Mouse (Mus musculus): ENCODE measurements around the gene Ifitm10. TPM values are rescaled to one million over a fixed set of nuclear protein-coding genes. Genes with fewer than 3 reads are reported as not detected.
"Not testable (repeated sequence)": the region's sequence is repeated elsewhere in the genome, so short reads cannot be mapped to it uniquely, and the experiment has no call there.

The Ifitm10 gene
- polyA plus RNA-seq, 1 experiment from 2014 or later = 9.5 TPM

- no peaks in the 10 kb centered on the region for H3K4me1 ChIP-seq
- WGBS = 66% methylated on average over 3 of the region's 3 CpGs
Observed at GRCm38 (mm10) chr7:142328507-142328906, 45.0 kb downstream of the Ifitm10 start.

GRCm38 (mm10) chr7:142326714-142327445, 46.7 kb downstream of the Ifitm10 start:
- Histone ChIP-seq H3K4me1 (no peaks in the 10 kb centered on the region), H3K9me3 (no peaks in the 10 kb centered on the region), H3K27me3 (replicated peaks) (no peaks in the 10 kb centered on the region), H3K36me3 (replicated peaks) (no peaks in the 10 kb centered on the region), H3K4me3 (no peak overlapping the region), H3K4me2 (no peak overlapping the region), H3K27ac (no peak overlapping the region), H3K9ac (no peak overlapping the region)
- 71% methylated on average over 9 of the region's 9 CpGs for WGBS
- ATAC-seq (replicated peaks) = no peak

More at GRCm38 (mm10) chr7:142328507-142328906, 45.0 kb downstream of the Ifitm10 start:
- Histone ChIP-seq H3K9ac (no peak overlapping the region), H3K4me3 (no peak overlapping the region), H3K9me3 (no peaks in the 10 kb centered on the region), H3K4me2 (no peak overlapping the region), H3K27ac (no peak overlapping the region), H3K27me3 (replicated peaks) (no peaks in the 10 kb centered on the region), H3K36me3 (replicated peaks) (no peaks in the 10 kb centered on the region)
- ATAC-seq (replicated peaks) = no peak

- no peak for ATAC-seq (replicated peaks)
- 87% methylated on average over 12 of the region's 12 CpGs for WGBS
- no peak overlapping the region for H3K4me3 ChIP-seq
Observed at GRCm38 (mm10) chr7:142323396-142324117, 50.0 kb downstream of the Ifitm10 start.

GRCm38 (mm10) chr7:142322641-142323040, 50.9 kb downstream of the Ifitm10 start:
- Histone ChIP-seq H3K4me3 (no peak overlapping the region), H3K4me2 (no peak overlapping the region), H3K4me1 (no peaks in the 10 kb centered on the region), H3K9ac (no peak overlapping the region), H3K36me3 (replicated peaks) (no peaks in the 10 kb centered on the region), H3K27me3 (replicated peaks) (no peaks in the 10 kb centered on the region), H3K27ac (no peak overlapping the region), H3K9me3 (no peaks in the 10 kb centered on the region)
- no peak for ATAC-seq (replicated peaks)
- 93% methylated on average over 6 of the region's 6 CpGs for WGBS

More at GRCm38 (mm10) chr7:142323396-142324117, 50.0 kb downstream of the Ifitm10 start:
- no peaks in the 10 kb centered on the region for H3K36me3 ChIP-seq (replicated peaks)
- no peak overlapping the region for H3K4me2 ChIP-seq
- H3K9ac ChIP-seq = no peak overlapping the region
- no peaks in the 10 kb centered on the region for H3K27me3 ChIP-seq (replicated peaks)
- no peaks in the 10 kb centered on the region for H3K9me3 ChIP-seq
- H3K4me1 ChIP-seq = no peaks in the 10 kb centered on the region
- no peak overlapping the region for H3K27ac ChIP-seq

GRCm38 (mm10) chr7:142321637-142322306, 51.8 kb downstream of the Ifitm10 start:
- H3K36me3 ChIP-seq (replicated peaks); H3K4me2 ChIP-seq; H3K9me3 ChIP-seq; H3K9ac ChIP-seq; H3K4me3 ChIP-seq; H3K27me3 ChIP-seq (replicated peaks); ATAC-seq (replicated peaks); H3K4me1 ChIP-seq; H3K27ac ChIP-seq: not testable (repeated sequence)
- 66% methylated on average over 5 of the region's 10 CpGs for WGBS

GRCm38 (mm10) chr7:142320906-142321305, 52.6 kb downstream of the Ifitm10 start:
- no peaks in the 10 kb centered on the region for H3K4me1 ChIP-seq
- H3K4me2 ChIP-seq = no peak overlapping the region
- H3K9me3 ChIP-seq = no peaks in the 10 kb centered on the region
- no peak overlapping the region for H3K4me3 ChIP-seq
- no peak overlapping the region for H3K9ac ChIP-seq
- no peak overlapping the region for H3K27ac ChIP-seq
- no peaks in the 10 kb centered on the region for H3K27me3 ChIP-seq (replicated peaks)
- no peaks in the 10 kb centered on the region for H3K36me3 ChIP-seq (replicated peaks)
- ATAC-seq (replicated peaks) = no peak
- 38% methylated on average over 2 of the region's 2 CpGs for WGBS

- Histone ChIP-seq H3K9me3 (no peaks in the 10 kb centered on the region), H3K27me3 (replicated peaks) (no peaks in the 10 kb centered on the region), H3K4me1 (peaks cover 5% of the 10 kb centered on the region; the same call in 1 of the 2 replicates), H3K36me3 (replicated peaks) (no peaks in the 10 kb centered on the region), H3K4me3 (no peak overlapping the region), H3K27ac (no peak overlapping the region), H3K9ac (no peak overlapping the region), H3K4me2 (no peak overlapping the region)
- ATAC-seq (replicated peaks) = no peak
- WGBS = 74% methylated on average over 11 of the region's 11 CpGs
Observed at GRCm38 (mm10) chr7:142319124-142319523, 54.4 kb downstream of the Ifitm10 start.

GRCm38 (mm10) chr7:142317216-142317615, 56.3 kb downstream of the Ifitm10 start:
- no peak overlapping the region for H3K4me3 ChIP-seq
- H3K27ac ChIP-seq = no peak overlapping the region
- WGBS = 86% methylated on average over 5 of the region's 5 CpGs
- peaks cover 5% of the 10 kb centered on the region; the same call in 1 of the 2 replicates for H3K4me1 ChIP-seq
- ATAC-seq (replicated peaks) = no peak
- H3K27me3 ChIP-seq (replicated peaks) = no peaks in the 10 kb centered on the region
- H3K9ac ChIP-seq = no peak overlapping the region
- no peaks in the 10 kb centered on the region for H3K36me3 ChIP-seq (replicated peaks)
- H3K4me2 ChIP-seq = no peak overlapping the region
- H3K9me3 ChIP-seq = no peaks in the 10 kb centered on the region

- ATAC-seq (replicated peaks) = peak; percentile 67; the same call in 1 of the 2 replicates
- Histone ChIP-seq H3K27ac (no peak overlapping the region), H3K27me3 (replicated peaks) (no peaks in the 10 kb centered on the region), H3K4me1 (peaks cover 5% of the 10 kb centered on the region; the same call in 1 of the 2 replicates), H3K9ac (no peak overlapping the region), H3K9me3 (no peaks in the 10 kb centered on the region), H3K36me3 (replicated peaks) (no peaks in the 10 kb centered on the region), H3K4me3 (no peak overlapping the region), H3K4me2 (no peak overlapping the region)
- 42% methylated on average over 6 of the region's 6 CpGs for WGBS
Observed at GRCm38 (mm10) chr7:142316558-142316957, 57.0 kb downstream of the Ifitm10 start.

- Histone ChIP-seq H3K4me1 (peaks cover 5% of the 10 kb centered on the region; the same call in 1 of the 2 replicates), H3K4me3 (no peak overlapping the region), H3K4me2 (no peak overlapping the region), H3K27me3 (replicated peaks) (no peaks in the 10 kb centered on the region), H3K9me3 (no peaks in the 10 kb centered on the region), H3K36me3 (replicated peaks) (no peaks in the 10 kb centered on the region), H3K9ac (no peak overlapping the region), H3K27ac (no peak overlapping the region)
- WGBS = 34% methylated on average over 5 of the region's 5 CpGs
- no peak for ATAC-seq (replicated peaks)
Observed at GRCm38 (mm10) chr7:142314600-142315285, 58.8 kb downstream of the Ifitm10 start.

- 88% methylated on average over 1 of the region's 1 CpGs for whole genome bisulfite sequencing
- not testable (repeated sequence) for ATAC-seq (replicated peaks); H3K4me1 ChIP-seq; H3K27me3 ChIP-seq (replicated peaks); H3K4me3 ChIP-seq; H3K27ac ChIP-seq; H3K36me3 ChIP-seq (replicated peaks); H3K9me3 ChIP-seq; H3K9ac ChIP-seq; H3K4me2 ChIP-seq
Observed at GRCm38 (mm10) chr7:142303929-142304328, 69.6 kb downstream of the Ifitm10 start.

GRCm38 (mm10) chr7:142303249-142303648, 70.3 kb downstream of the Ifitm10 start, which contains the start of gene Krtap5-4:
Gene Krtap5-4 (plus strand): TSS chr7:142303549.
- no peaks in the 10 kb centered on the region for H3K4me1 ChIP-seq
- H3K36me3 ChIP-seq (replicated peaks) = no peaks in the 10 kb centered on the region
- H3K4me3 ChIP-seq = no peak within 1 kb of the TSS
- WGBS = 72% methylated on average over 3 of the region's 3 CpGs
- no peak for ATAC-seq (replicated peaks)
- no peak within 1 kb of the TSS for H3K4me2 ChIP-seq
- no peak within 1 kb of the TSS for H3K27ac ChIP-seq
- H3K9me3 ChIP-seq = no peaks in the 10 kb centered on the region
- H3K27me3 ChIP-seq (replicated peaks) = no peaks in the 10 kb centered on the region
- H3K9ac ChIP-seq = no peak within 1 kb of the TSS
